Mouse (Mus musculus): ENCODE data around the gene Lig1.

DNA sequence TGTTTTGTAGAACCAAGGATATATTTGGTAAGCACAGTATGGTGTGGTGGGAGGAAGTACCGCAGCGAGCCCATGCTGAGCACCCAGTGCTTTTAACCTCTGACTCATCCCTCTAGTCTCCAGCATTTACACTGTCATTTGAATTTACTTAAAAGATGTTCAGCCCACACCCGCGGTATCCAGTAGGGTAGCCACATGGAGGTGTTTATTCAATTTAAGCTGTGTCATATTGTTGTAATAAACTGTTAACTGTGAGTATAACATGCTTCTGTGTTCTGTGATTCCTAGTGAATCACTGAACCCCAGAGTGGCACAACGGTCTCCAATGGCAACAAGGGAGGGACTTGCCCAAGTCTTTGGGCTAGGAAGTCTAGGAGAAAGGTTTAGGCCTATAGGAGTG, 13.2 kb upstream of the Lig1 start:
- TF ChIP-seq POLR2A (IDR thresholded peaks at IDR 0.05; ENCODE audit: borderline replicate concordance, extremely low read depth, low read depth, low read length) (no peak), CTCF (IDR thresholded peaks at IDR 0.05; ENCODE audit: insufficient read depth, low read length) (no peak)
